Comparison of ENCODE assay signal across 1 mouse cellular context in genomic region chr11:70410297-70410643, GRCm38 (mm10).
TF ChIP-seq lines count a peak whose summit lies in the region.

No protein-coding gene starts in this region.

TF ChIP-seq in CH12.LX, 34 proteins besides CTCF, POLR2A, EP300 and RAD21 (continued from another document):
- TF ChIP-seq JUN (IDR thresholded peaks at IDR 0.05; ENCODE audit: insufficient read depth, low read depth, low read length) (0 out of 2 replicates have a peak, but pooled peaks have one; percentile 12), TBP (conservative IDR thresholded peaks at IDR 0.05; ENCODE audit: low read depth, low read length) (0 out of 2 replicates have a peak, but pooled peaks have one; percentile 24), TCF12 (IDR thresholded peaks at IDR 0.05; ENCODE audit: low read depth, low read length) (no peak), E2F4 (IDR thresholded peaks at IDR 0.05; ENCODE audit: insufficient replicate concordance, low read depth, low read length) (0 out of 2 replicates have a peak, but pooled peaks have one; percentile 90)
